Mouse (Mus musculus): ENCODE measurements around the gene Zfyve19.

The Zfyve19 gene

GRCm38 (mm10) chr2:119254976-119255375, 46.6 kb downstream of the Zfyve19 start:
- no peak for DNase-seq

GRCm38 (mm10) chr2:119260518-119260917, 52.1 kb downstream of the Zfyve19 start:
- DNase-seq: no peak

- DNase-seq: no peak
These were observed 52.9 kb downstream of the Zfyve19 start for GRCm38 (mm10) chr2:119261326-119261725.

GRCm38 (mm10) chr2:119262978-119263377, 54.6 kb downstream of the Zfyve19 start:
- peak; percentile 28 to 57 for DNase-seq

GRCm38 (mm10) chr2:119263813-119264212, 55.4 kb downstream of the Zfyve19 start:
- no peak for DNase-seq

All from cerebellum, postnatal 25 days (tissue).